Mouse (Mus musculus) kidney, postnatal 0 days (tissue): ENCODE measurements around the gene Slc9a8. TPM values are rescaled to one million over a fixed set of nuclear protein-coding genes. Genes with fewer than 3 reads are reported as not detected.

ENCODE experiments used
- ATAC-seq: fragments of 200-750 bp; cut with Nextera tagmentation; replicated peaks from 2 replicates; pipeline ENCODE4 v1.8.0; 2017; ENCODE audit warnings: low read depth, moderate number of reproducible peaks, moderate TSS enrichment, moderate library complexity; ENCODE audit not compliant: low FRiP score
- DNase-seq: peaks from one replicate; pipeline ENCODE4 v3.0.0-alpha.2; 2016; ENCODE audit warnings: low spot score
- H3K27ac ChIP-seq: fragments of 300-500 bp; sonication (generic); 2 replicates; pipeline ENCODE4 v1.5.1; 2014; ENCODE audit warnings: mild to moderate bottlenecking
- H3K27me3 ChIP-seq: fragments of 300-500 bp; sonication (generic); 2 replicates; pipeline ENCODE4 v1.6.1; 2014; ENCODE audit warnings: low read length, mixed read lengths; ENCODE audit not compliant: insufficient read depth
- H3K36me3 ChIP-seq: fragments of 300-500 bp; sonication (generic); 2 replicates; pipeline ENCODE4 v1.6.1; 2014; ENCODE audit warnings: low read length, mixed read lengths; ENCODE audit not compliant: insufficient read depth
- H3K4me1 ChIP-seq: fragments of 300-500 bp; sonication (generic); replicated peaks from 2 replicates; pipeline ENCODE4 v1.6.1; 2014; ENCODE audit warnings: antibody characterized with exemption, low read length, mixed read lengths; ENCODE audit not compliant: insufficient read depth
- H3K4me2 ChIP-seq: fragments of 300-500 bp; sonication (generic); 2 replicates; pipeline ENCODE4 v1.6.1; 2014; ENCODE audit warnings: mild to moderate bottlenecking, low read length, moderate library complexity, mixed read lengths
- H3K4me3 ChIP-seq: fragments of 300-500 bp; sonication (generic); replicated peaks from 2 replicates; pipeline ENCODE4 v1.5.1; 2014; ENCODE audit warnings: low read depth, low read length
- H3K9ac ChIP-seq: fragments of 300-500 bp; sonication (generic); 2 replicates; pipeline ENCODE4 v1.6.1; 2014; ENCODE audit warnings: low read depth, low read length
- H3K9me3 ChIP-seq: fragments of 300-500 bp; sonication (generic); replicated peaks from 2 replicates; pipeline ENCODE4 v1.6.1; 2016; ENCODE audit warnings: low read length, inconsistent platforms, mixed read lengths
- CTCF ChIP-seq: IDR thresholded peaks from 2 replicates; pipeline ENCODE4 v1.5.1; 2016; ENCODE audit warnings: antibody characterized with exemption, low read depth, mild to moderate bottlenecking, moderate library complexity
- WGBS: fragments of 180-500 bp; shearing (Covaris S2); extraction: QIAGEN DNeasy Blood & Tissue Kit; methylation state at CpG from one replicate; pipeline ENCODE4 v1.1.7; 2014; 5-methylcytosine and 5-hydroxymethylcytosine counted together
- polyA plus RNA-seq: library from polyadenylated mRNA; unstranded; fragments of >200 nt; fragmentation: Nextera tagmentation; extraction: Ambion mirVana; gene quantifications from 2 replicates; pipeline ENCODE4 v1.2.1, GENCODE M21; 2015

Gene Slc9a8
- polyA plus RNA-seq, 1 experiment from 2014 or later, result 14.2 TPM

- Histone ChIP-seq H3K4me2 (no peak overlapping the region), H3K27ac (no peak overlapping the region), H3K4me1 (peaks cover 7% of the 10 kb centered on the region; the same call in 1 of the 2 replicates), H3K9ac (no peak overlapping the region), H3K27me3 (no peaks in the 10 kb centered on the region), H3K9me3 (no peaks in the 10 kb centered on the region), H3K36me3 (peaks cover 19% of the 10 kb centered on the region), H3K4me3 (no peak overlapping the region)
- no peak for TF ChIP-seq CTCF
- ATAC-seq (no peak), DNase-seq (no peak)
- WGBS, result 80% methylated on average over 6 of the region's 6 CpGs
Observed at GRCm38 (mm10) chr2:167487994-167488393, 66.5 kb downstream of the Slc9a8 start.

GRCm38 (mm10) chr2:167490813-167491525 is 69.5 kb downstream of the Slc9a8 start:
- no peak for DNase-seq
- no peak for ATAC-seq
- H3K9ac ChIP-seq, result 0 out of 2 replicates have a peak overlapping the region, but pooled peaks have one; percentile 18
- no peaks in the 10 kb centered on the region for H3K36me3 ChIP-seq
- WGBS, result 81% methylated on average over 4 of the region's 4 CpGs
- H3K4me2 ChIP-seq, result peak overlapping the region; percentile 58
- peaks cover 11% of the 10 kb centered on the region; the same call in 1 of the 2 replicates for H3K4me1 ChIP-seq
- no peak overlapping the region for H3K4me3 ChIP-seq
- H3K9me3 ChIP-seq, result no peaks in the 10 kb centered on the region
- H3K27me3 ChIP-seq, result no peaks in the 10 kb centered on the region
- no peak overlapping the region for H3K27ac ChIP-seq
- no peak for TF ChIP-seq CTCF

GRCm38 (mm10) chr2:167491757-167492708 is 70.5 kb downstream of the Slc9a8 start, which contains the start of gene Rnf114:
TSS of gene Rnf114 (plus strand) at chr2:167492645.
- H3K4me2 ChIP-seq, result peak within 1 kb of the TSS; percentile 58
- peak within 1 kb of the TSS; percentile 99 for H3K4me3 ChIP-seq
- no peaks in the 10 kb centered on the region for H3K9me3 ChIP-seq
- DNase-seq (peak; percentile 38), ATAC-seq (no peak; the same call in none of the 2 replicates)
- peaks cover 11% of the 10 kb centered on the region; the same call in 1 of the 2 replicates for H3K4me1 ChIP-seq
- 3% methylated on average over 52 of the region's 52 CpGs for WGBS
- peak within 1 kb of the TSS; percentile 98 for H3K27ac ChIP-seq
- no peak for TF ChIP-seq CTCF
- H3K36me3 ChIP-seq, result no peaks in the 10 kb centered on the region
- H3K27me3 ChIP-seq, result no peaks in the 10 kb centered on the region
- H3K9ac ChIP-seq, result peak within 1 kb of the TSS; percentile 96

GRCm38 (mm10) chr2:167492713-167493636 is 71.5 kb downstream of the Slc9a8 start, which contains the start of gene Spata2:
TSS of gene Spata2 (minus strand) at chr2:167492887.
- H3K9ac ChIP-seq, result peak within 1 kb of the TSS; percentile 96
- peak; percentile 88 for ATAC-seq

GRCm38 (mm10) chr2:167496437-167496836 is 74.9 kb downstream of the Slc9a8 start:
- Histone ChIP-seq H3K4me1 (peaks cover 9% of the 10 kb centered on the region; the same call in 1 of the 2 replicates), H3K9ac (no peak overlapping the region), H3K27ac (no peak overlapping the region), H3K4me2 (no peak overlapping the region), H3K4me3 (no peak overlapping the region), H3K36me3 (no peaks in the 10 kb centered on the region), H3K9me3 (no peaks in the 10 kb centered on the region), H3K27me3 (no peaks in the 10 kb centered on the region)
- ATAC-seq (no peak), DNase-seq (no peak)
- 86% methylated on average over 7 of the region's 7 CpGs for WGBS
- no peak for TF ChIP-seq CTCF

More at GRCm38 (mm10) chr2:167492713-167493636, 71.5 kb downstream of the Slc9a8 start, which contains the start of gene Spata2:
- peak; percentile 96 for DNase-seq
- 1% methylated on average over 63 of the region's 63 CpGs for WGBS
- H3K4me3 ChIP-seq, result peak within 1 kb of the TSS; percentile 99
- TF ChIP-seq CTCF, result no peak
- H3K36me3 ChIP-seq, result no peaks in the 10 kb centered on the region
- peaks cover 11% of the 10 kb centered on the region; the same call in 1 of the 2 replicates for H3K4me1 ChIP-seq
- peak within 1 kb of the TSS; percentile 98 for H3K27ac ChIP-seq
- H3K27me3 ChIP-seq, result no peaks in the 10 kb centered on the region
- H3K4me2 ChIP-seq, result peak within 1 kb of the TSS; percentile 58
- no peaks in the 10 kb centered on the region for H3K9me3 ChIP-seq
